Mouse (Mus musculus): ENCODE measurements around the gene Med8.

DNA sequence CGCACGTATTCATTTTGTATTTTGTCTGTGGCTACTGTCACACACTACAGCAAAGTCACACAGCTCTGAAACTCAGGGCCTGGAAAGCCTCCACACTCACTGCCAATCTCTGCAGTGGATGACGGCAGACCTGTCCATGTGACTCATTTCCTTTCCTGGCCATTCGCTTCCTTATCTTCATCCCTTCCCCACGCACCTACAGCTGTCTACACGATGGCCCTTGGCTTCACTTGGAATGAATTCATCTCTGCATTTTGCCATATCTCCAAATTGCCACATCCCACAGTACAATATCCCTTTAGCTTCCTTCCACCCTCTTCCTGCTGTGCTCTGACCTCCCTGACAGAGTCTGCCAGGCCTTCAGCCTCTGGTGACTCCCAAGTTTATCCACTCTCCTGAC is 14.6 kb upstream of the Med8 start:
- TF ChIP-seq CTCF (IDR thresholded peaks at IDR 0.05; ENCODE audit: extremely low read depth, insufficient read depth, insufficient read length, insufficient replicate concordance) (no peak), POLR2A (IDR thresholded peaks at IDR 0.05; ENCODE audit: low read depth, low read length) (no peak)

All from spleen, adult 2 months (tissue).